Mouse (Mus musculus) ovary, adult 10 weeks (tissue): ENCODE data around the gene Acss2. TPM values are rescaled to one million over a fixed set of nuclear protein-coding genes. Genes with fewer than 3 reads are reported as not detected.

Experiments
- polyA plus RNA-seq: library from polyadenylated mRNA; stranded (reverse); fragments of 350-450 nt; fragmentation: Illumina TruSeq; extraction: RNeasy Lipid Tissue Mini Kit (QIAGEN cat#74804); gene quantifications from one replicate; pipeline ENCODE4 v1.2.3, GENCODE M21; 2014

The Acss2 gene
- 8.0 TPM for polyA plus RNA-seq

DNA sequence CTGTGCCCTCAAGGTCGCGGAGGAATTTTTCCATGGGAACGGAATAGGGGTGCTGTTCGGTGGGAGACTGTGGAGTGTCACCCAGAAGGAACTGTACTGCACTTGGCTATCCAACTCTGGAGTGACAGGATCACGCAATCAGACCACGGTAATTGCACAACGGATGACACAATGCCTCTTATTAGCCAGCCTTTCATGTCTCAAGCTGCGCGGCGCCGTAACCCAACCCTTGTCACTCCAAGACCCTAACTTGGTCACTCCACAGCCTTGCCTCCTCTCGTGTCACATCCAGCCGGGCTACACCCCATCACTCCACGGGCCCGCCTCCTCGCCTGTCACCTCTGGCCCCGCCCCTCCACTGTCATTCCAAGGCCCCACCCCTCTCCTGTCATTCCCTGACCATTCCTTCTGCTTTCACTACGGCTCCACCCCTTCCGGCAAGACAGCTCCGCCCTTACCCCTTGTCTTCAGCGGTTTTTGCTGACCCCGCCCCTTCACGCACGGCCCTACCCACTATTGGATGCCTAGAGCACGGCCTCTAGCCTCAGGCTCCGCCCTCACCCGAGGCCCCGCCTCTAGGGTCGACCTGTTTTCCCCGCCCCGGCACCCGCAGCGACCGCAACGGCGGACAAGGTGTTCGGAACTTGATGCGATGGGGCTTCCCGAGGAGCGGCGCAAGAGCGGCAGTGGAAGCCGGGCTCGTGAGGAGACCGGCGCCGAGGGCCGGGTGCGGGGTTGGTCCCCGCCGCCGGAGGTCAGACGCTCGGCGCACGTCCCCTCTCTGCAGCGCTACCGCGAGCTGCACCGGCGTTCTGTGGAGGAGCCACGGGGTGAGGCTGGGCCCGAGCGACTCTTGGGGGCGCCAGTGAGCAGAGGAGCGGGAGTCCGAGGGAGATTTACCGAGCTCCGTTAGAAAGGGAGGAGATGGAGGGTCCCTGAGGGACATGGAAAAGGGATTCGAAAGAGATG is at the start of gene Acss2, which contains the start of gene Ggt7:
Acss2 (plus strand) TSS at position 494 of the 969 bp plus-strand sequence.
Ggt7 (minus strand) TSS at position 783 of the 969 bp plus-strand sequence.

GRCm38 (mm10) chr2:155473570-155474088 is 44.1 kb upstream of the Acss2 start, which contains the start of gene Ncoa6:
Ncoa6 (minus strand) TSS chr2:155473894.

DNA sequence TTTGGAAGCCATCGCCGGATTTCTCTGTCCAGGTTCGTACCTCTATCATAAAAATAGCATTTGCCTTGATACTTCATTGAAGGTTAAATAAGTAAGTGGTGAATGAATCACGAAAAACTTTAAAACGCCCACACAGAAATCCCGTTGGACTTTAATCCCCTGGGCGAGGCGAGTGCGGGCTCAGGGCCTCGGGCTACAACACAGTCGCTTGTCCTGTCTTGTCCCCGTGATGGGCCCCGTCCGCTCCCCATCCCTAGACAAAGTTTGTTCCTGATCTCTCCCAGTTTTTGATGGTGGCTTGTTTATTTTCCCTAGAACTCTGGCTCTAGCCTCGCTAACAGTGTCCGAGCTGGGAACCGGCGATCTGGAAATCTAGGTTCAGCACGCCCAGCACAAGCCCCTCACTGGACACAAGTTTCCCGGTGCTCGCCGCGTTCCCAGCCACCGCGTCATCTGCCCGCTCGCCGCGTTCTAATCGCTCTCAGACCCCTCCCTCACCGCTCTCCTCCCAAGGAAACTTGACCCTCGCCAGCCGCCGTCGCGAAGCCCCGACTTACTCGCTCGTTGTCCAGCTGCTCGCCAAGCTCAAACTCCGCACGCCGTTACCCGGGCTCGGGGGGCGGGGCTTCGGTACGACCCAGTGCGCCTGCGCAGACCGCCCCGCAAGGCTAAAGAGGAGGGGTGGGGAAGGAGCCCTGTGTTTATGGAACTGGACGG is 74.5 kb downstream of the Acss2 start, which contains the start of gene Gss:
Gss (minus strand) TSS at position 674 of the 717 bp plus-strand sequence.

GRCm38 (mm10) chr2:155610978-155611377 is 93.2 kb downstream of the Acss2 start, which contains the start of gene Myh7b:
Myh7b (plus strand) TSS chr2:155611212.

Other genes starting within 250 kb of the Acss2 start
- gene Map1lc3a, start 241.7 kb upstream of the Acss2 start, polyA plus RNA-seq = not detected
- gene Pigu, start 160.5 kb upstream of the Acss2 start, polyA plus RNA-seq = 84.2 TPM
- gene Trp53inp2, start 136.9 kb upstream of the Acss2 start, polyA plus RNA-seq = 73.9 TPM
- gene Ncoa6, start 44.1 kb upstream of the Acss2 start, polyA plus RNA-seq = 78.7 TPM
- not detected for gene Ggt7, start 289 bp downstream of the Acss2 start, polyA plus RNA-seq
- 1.3 TPM for gene Gss, start 74.9 kb downstream of the Acss2 start, polyA plus RNA-seq
- gene Myh7b, start 93.3 kb downstream of the Acss2 start, polyA plus RNA-seq = not detected
- 133 TPM for gene Trpc4ap, start 174.4 kb downstream of the Acss2 start, polyA plus RNA-seq
- 8.2 TPM for gene Edem2, start 211.5 kb downstream of the Acss2 start, polyA plus RNA-seq
- not detected for gene Gm17581, start 217.9 kb downstream of the Acss2 start, polyA plus RNA-seq
- 5.0 TPM for gene Procr, start 233.2 kb downstream of the Acss2 start, polyA plus RNA-seq